ENCODE assay signal across 8 mouse cellular contexts in genomic region chr5:28316151-28316721, GRCm38 (mm10). TPM values are rescaled to one million over a fixed set of nuclear protein-coding genes. Genes with fewer than 3 reads are reported as not detected.
DNase-seq lines count a peak whose midpoint lies in the region; ATAC-seq and TF ChIP-seq lines count a peak whose summit lies in the region.

No protein-coding gene starts in this region.

- no peak for TF ChIP-seq CTCF in forebrain, postnatal 0 days (IDR thresholded peaks at IDR 0.05; ENCODE audit: low read depth)

- peak overlapping the region; percentile 99 to 100 for H3K27ac ChIP-seq in heart, embryonic 14.5 days (replicated peaks in 1 of 2; ENCODE audit: control insufficient read depth in 1 of 2, insufficient read depth in 1 of 2, low read depth in 2 of 2, low read length in 2 of 2)
- peak overlapping the region; percentile 99 for H3K27ac ChIP-seq in forebrain, postnatal 0 days (ENCODE audit: low read depth, low read length)

- no peak for ATAC-seq in heart, embryonic 14.5 days (ENCODE audit: insufficient number of reproducible peaks, insufficient read depth, low FRiP score, low read depth)
- peak; percentile 59 for ATAC-seq in forebrain, postnatal 0 days

- no peak for DNase-seq in heart, postnatal 36 days
- peak; percentile 25 for DNase-seq in MN1 (ENCODE audit: low spot score)
- no peak for DNase-seq in forebrain, postnatal 0 days
- peak; percentile 5 for DNase-seq in lung, postnatal 10 days
- no peak for DNase-seq in thymus, postnatal 10 days (ENCODE audit: low spot score in 2 of 2)
- DNase-seq in kidney, postnatal 25 days = no peak
- DNase-seq in urinary bladder, adult 18-20 months (ENCODE audit: low spot score in 2 of 2) = no peak

- H3K4me1 ChIP-seq in heart, embryonic 14.5 days (ENCODE audit: control insufficient read depth in 2 of 2, insufficient read depth in 2 of 2, low read length in 2 of 2) = peaks cover 3 to 21% of the 10 kb centered on the region in 2 experiments; a peak in 3 of 4 replicates
- H3K4me1 ChIP-seq in forebrain, postnatal 0 days (ENCODE audit: insufficient read depth) = peaks cover 6% of the 10 kb centered on the region; the same call in 1 of the 2 replicates

- H3K9me3 ChIP-seq in heart, embryonic 14.5 days (ENCODE audit: control insufficient read depth, low read length) = no peaks in the 10 kb centered on the region
- no peaks in the 10 kb centered on the region for H3K9me3 ChIP-seq in forebrain, postnatal 0 days (ENCODE audit: low read length)

- intact Hi-C loops in heart, postnatal 36 days (cut with DNase I) = loop anchor here (10.0 kb wide), 1 partner anchor 1249 kb away; the partner anchor contains the start of gene Ube3c

- H3K4me2 ChIP-seq in heart, embryonic 14.5 days (ENCODE audit: low read length) = peak overlapping the region; percentile 72
- peak overlapping the region; percentile 52 for H3K4me2 ChIP-seq in forebrain, postnatal 0 days (ENCODE audit: low read depth)

- H3K9ac ChIP-seq in heart, embryonic 14.5 days (ENCODE audit: low read length) = peak overlapping the region; percentile 100
- H3K9ac ChIP-seq in forebrain, postnatal 0 days = peak overlapping the region; percentile 97

- 1% methylated on average over 14 of the region's 14 CpGs for WGBS in heart, embryonic 14.5 days
- under 1% methylated on average over 14 of the region's 14 CpGs for WGBS in forebrain, postnatal 0 days

- H3K27me3 ChIP-seq in heart, embryonic 14.5 days (ENCODE audit: control insufficient read depth, insufficient read depth, low read length) = no peaks in the 10 kb centered on the region
- no peaks in the 10 kb centered on the region for H3K27me3 ChIP-seq in forebrain, postnatal 0 days (ENCODE audit: insufficient read depth, low read length)

- H3K36me3 ChIP-seq in heart, embryonic 14.5 days (ENCODE audit: control insufficient read depth, insufficient read depth, low read length) = no peaks in the 10 kb centered on the region
- no peaks in the 10 kb centered on the region for H3K36me3 ChIP-seq in forebrain, postnatal 0 days (ENCODE audit: insufficient read depth)

- peak overlapping the region; percentile 93 to 99 for H3K4me3 ChIP-seq in heart, embryonic 14.5 days (ENCODE audit: control insufficient read depth in 1 of 2, insufficient read depth in 1 of 2, low read depth in 1 of 2, low read length in 2 of 2)
- peak overlapping the region; percentile 94 for H3K4me3 ChIP-seq in forebrain, postnatal 0 days (ENCODE audit: low read depth, low read length)

RNA-seq across cellular contexts. Expression of gene Rbm33, which starts 0.7 kb away (rescaled TPM):
- polyA plus RNA-seq in heart, embryonic 14.5 days (2014; fragmentation: Nextera tagmentation; extraction: Ambion mirVana) = 14.2 and 14.4 TPM in 2 replicates
- total RNA-seq in heart, postnatal 36 days (2021) = 10 to 100 TPM; 39.8 to 40.2 TPM
- total RNA-seq in forebrain, postnatal 0 days (2014; rRNA removed) = 25.9 and 41.7 TPM in 2 replicates
- 11.4 and 12.5 TPM in 2 replicates for polyA plus RNA-seq in forebrain, postnatal 0 days (2015; fragmentation: Nextera tagmentation; extraction: Ambion mirVana)

Comparison
In these comparisons a context has a peak if more than half of its experiments do, and no peak if none do; other contexts are left out.
1. DNase-seq: peak in MN1 (single experiment) and lung, postnatal 10 days (single experiment); none in heart, postnatal 36 days (0 of 2), forebrain, postnatal 0 days (single experiment), thymus, postnatal 10 days (0 of 2), kidney, postnatal 25 days (0 of 2) and urinary bladder, adult 18-20 months (0 of 2).